Mouse (Mus musculus) ovary, postnatal 36 days (tissue): ENCODE results near the gene Ube2j2.

Experiments used
- DNase-seq: peaks from one replicate; pipeline ENCODE4 v3.0.0; 2022; ENCODE audit warnings: low spot score, mixed read lengths

Ube2j2 gene

DNA sequence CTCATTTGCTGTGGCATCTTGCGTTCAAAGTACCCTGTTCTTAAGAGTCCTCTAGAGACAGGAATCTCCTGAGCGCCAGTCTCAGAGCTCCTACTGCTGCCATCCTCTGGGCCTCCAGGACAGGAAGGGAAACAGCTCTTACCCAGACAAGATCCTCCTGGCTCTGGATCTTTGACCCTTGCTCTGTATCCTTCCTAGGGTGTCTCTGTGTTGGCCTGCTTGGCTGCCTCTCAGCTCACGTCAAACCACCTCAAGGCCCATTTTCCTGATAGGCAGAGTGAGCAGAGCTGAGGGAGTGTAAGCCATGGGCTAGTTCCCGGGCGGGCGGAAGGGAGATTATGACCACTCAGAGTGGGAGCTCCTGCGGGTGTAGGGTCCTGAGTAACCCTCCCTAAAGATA lies 19.5 kb downstream of the Ube2j2 start:
- DNase-seq = no peak

DNA sequence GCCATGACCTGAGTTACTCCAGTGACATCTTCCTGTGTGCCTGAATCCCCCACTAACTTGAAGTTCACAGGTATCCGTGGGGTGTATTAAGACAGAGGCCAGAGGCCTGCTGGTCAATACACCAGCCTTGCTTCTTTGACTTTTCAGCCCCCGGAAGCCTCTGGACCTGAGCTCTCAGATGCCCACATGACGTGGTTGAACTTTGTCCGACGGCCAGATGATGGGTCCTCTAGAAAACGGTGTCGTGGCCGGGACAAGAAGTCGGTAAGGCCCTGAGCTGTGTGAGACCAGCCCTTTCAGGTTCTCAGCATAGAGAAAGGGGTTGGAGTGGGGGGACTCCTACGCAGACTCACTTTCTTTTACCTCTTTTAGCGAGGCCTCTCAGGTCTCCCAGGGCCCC lies 20.8 kb downstream of the Ube2j2 start:
- DNase-seq = no peak

DNA sequence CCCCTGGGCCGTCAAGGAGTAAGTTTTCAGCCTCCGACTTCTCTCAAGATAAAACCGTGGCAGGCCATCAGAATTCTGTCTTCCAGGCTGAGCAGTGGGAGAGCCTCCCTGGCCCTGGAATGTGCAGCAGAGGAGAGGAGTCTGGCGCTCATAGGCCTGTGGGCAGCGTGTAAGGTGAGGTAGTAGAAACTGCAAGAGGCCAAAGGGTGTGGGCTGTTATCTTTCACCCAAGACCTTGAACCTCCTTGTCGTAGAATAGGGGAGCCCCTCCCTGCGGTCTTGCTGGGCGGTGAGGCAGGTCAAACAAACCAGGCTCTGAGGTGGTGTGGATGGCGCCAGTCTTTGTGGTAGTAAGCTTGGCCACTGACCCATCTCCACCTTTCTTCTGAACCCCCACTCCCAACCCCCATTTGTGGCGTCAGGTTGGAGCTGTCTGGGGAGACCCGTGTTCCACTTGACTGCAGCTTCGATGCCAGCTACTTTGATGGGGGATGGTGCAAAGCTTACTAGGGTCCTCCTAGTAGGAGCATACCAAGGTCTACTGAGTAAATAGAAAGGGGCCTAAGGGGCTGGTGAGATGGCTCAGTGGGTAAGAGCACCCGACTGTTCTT lies 25.5 kb downstream of the Ube2j2 start:
- no peak for DNase-seq

DNA sequence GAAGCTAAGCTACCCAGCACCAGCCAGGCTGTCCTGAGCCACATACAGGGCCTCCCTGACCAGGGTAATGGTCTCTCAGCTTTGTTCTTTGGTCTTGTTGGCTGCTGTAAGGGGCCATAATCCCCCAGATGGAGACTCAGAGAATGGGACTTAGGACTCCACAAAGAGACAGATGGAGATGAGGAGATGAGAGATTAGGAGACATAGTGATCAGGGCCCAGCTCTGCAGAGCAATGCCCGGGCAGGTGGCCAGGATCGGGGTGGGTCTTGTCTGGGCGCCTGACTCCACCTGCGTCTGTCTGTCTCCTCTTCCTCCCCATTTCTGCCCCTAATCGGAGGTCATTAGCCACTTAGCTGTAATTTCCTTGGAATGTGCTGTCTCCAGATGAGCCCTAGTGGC lies 26.7 kb downstream of the Ube2j2 start:
- no peak for DNase-seq

DNA sequence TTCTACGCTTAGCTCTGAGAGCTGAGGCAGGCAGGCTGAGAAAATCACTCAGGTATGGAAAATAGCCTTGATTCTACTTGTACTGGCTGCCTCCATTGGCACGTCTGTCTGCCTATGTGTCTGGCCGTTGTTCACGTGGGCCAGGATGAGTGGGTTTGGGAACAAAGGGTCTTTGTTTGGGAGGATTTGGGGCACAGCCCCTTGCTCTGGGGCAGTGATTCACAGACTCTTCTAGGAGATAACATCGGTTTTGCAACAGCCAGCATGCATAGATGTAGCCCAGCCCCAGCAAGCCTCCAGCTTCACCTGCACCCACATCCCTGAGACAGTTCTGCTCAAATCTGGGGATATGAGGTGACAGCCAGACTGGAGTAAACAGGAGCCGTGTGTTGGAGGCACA lies 29.0 kb downstream of the Ube2j2 start:
- no peak for DNase-seq

DNA sequence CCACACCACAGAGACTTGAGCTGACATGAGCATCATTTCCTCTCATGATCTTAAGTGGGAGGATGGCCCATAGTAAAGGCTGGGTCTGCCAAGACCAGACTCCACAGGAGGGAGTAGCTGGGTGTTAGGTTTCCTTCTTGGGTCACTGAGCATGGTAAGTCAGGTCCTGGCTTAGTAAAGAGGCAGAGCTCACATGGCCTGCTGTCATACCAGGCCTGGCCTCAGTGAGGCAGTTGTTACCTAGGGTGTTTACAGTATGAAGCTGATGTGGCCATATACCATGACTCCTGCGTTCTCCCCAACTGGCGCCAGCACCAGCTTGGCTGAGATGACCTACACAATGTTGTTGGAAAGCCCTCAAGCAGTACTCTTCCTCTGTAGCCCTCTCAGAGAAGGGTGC lies 29.6 kb downstream of the Ube2j2 start:
- no peak for DNase-seq

DNA sequence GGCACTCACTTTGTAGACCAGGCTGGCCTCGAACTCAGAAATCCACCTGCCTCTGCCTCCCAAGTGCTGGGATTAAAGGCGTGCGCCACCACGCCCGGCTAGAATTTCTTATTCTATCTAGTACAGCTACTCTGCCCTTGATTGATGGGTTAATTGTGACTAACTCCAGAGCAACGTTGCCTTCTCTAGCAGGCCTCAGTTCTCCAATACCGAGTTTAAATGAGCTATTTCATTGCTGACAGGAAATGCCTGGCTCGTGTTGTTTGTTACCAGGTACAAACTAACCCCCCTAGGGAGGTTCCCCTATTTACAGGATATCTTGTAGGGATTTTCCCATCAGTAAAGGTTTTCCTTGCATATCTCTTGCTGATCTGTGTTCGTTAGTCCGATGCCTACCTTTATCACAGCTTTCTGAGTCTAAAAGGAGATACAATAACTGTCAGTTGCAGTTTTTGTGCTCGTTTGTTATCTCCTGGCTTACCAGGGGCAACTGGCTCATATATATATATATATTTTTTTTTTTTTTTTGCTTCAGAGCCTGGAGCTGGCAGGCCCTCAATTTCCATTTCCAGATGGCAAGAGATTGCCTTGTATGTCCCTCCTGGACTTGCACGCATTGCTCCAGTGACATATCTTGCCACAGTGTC lies 37.9 kb downstream of the Ube2j2 start:
- no peak for DNase-seq

DNA sequence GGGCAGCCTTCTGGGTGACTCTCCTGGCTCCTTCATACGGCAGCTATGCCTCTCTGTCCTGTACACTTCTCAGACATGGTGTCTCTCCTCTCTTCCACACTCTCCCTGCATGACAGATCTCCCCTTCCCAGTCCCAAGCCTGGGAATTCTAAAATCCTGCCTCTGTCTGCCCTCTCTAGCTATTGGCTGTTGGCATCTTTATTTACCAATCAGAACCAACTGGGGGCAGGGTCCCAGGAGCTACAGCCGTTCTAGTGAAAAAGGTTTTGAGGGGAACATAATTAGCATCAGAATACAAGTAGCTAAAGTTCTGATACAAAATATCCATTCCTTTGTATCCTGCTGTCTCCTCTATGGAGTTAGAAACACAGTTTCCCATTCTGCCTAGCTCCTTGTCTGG lies 40.2 kb downstream of the Ube2j2 start:
- DNase-seq = no peak

DNA sequence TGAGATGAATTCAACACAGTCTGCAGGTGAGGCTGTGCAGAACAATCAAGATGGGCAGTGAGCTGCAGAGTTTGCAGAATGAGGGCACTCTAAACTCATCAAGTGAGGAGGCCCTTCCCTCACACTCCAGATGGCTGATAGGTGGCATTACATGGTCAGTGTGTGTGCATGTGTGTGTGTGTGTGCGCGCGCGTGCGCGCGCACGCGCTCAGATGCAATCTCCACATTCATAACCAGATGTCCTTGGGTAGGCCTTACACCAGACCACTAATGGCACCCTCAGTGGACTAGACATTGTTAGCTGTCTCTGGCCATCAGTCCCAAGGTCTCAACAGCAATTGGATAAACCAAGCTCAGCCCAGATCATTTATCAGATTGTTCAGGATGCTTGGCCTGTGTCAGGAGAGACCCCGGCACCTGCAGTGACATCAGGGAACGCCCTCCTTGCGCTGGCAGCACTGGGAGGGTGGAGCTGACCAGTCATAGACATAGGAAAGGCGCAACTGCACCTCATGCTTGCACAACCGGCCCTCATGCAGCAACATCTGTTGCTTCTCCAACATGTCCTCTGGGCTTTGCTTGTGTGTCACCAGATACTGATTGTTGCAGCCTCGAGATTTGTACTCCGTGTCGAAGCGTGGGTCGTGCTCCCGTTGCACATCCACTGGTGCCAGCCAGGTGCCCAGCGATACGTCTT lies 47.7 kb downstream of the Ube2j2 start:
- no peak for DNase-seq

DNA sequence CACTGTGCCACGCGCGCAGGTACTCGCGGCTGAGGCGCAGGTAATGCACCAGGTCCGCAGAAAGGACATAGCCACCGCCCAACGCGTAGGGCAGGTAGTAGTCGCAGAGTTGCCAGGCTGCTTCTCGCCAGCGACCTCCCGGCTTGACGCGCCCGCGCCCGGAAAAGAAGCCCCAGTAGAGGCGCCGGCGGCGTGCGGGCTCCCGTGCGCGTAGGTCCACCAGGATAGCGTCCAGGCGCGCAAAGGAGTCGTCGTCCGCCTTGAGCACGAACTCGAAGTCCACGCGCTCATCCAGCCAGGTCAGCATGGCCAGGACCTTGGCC lies 48.2 kb downstream of the Ube2j2 start:
- DNase-seq = no peak

DNA sequence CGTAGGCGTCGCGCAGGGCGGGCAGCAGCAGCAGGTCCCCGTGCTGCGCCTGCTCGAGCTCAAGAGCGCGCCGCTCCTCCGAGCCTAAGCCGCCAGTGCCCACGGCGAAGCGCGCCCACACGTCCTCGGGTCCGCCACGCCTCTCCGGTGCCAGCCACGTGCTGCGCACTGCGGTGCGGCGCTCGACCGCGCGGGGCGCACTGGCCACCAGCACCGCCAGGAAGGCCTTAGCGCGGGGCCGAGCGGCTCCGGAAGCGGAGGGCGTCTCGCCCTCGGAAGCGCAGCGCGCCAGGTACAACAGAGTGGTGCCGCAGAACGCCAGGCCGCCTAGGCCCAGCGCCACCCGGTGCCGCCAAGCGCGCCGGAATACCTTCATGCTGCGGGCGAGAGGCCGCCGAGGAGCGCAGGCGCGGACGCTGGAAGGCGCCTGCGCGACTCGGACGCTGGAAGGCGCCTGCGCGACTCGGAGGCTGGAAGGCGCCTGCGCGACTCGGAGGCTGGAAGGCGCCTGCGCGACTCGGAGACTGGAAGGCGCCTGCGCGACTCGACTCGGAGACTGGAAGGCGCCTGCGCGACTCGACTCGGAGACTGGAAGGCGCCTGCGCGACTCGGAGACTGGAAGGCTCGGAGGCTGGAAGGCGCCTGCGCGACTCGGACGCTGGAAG lies 48.7 kb downstream of the Ube2j2 start, which contains the start of the genes B3galt6 and Sdf4:
B3galt6 (minus strand) TSS at position 409 of the 665 bp plus-strand sequence.
Sdf4 (plus strand) TSS at position 632 of the 665 bp plus-strand sequence.
- DNase-seq = peak; percentile 92

DNA sequence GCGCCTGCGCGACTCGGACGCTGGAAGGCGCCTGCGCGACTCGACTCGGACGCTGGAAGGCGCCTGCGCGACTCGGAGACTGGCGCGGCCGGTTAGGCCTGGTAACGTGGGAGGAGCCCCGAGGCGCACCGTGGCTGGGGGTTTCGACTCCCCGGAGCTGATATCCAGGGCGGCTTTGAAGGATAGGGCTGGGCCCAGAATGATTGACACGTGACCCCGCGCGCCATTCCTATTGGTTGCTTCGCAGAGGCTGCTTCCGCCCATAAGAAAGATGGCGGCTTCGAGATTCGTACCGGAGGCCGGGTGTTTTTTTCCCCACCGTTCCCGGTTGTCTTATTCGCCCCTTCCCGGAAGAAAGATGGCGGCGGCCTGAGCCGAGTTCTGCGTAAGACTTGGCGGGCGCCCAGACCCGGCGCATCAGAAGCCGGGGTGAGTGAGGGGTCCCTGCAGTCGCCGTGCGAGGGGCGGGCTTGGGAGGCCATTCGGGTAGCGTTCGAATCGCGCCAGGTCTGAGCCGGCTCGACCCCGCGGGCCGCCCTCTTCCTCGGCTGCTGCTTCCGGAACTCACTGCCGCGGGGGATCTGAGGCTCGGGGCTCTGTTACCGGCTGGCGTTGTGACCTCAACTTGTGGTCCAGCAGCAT lies 49.4 kb downstream of the Ube2j2 start:
- no peak for DNase-seq

DNA sequence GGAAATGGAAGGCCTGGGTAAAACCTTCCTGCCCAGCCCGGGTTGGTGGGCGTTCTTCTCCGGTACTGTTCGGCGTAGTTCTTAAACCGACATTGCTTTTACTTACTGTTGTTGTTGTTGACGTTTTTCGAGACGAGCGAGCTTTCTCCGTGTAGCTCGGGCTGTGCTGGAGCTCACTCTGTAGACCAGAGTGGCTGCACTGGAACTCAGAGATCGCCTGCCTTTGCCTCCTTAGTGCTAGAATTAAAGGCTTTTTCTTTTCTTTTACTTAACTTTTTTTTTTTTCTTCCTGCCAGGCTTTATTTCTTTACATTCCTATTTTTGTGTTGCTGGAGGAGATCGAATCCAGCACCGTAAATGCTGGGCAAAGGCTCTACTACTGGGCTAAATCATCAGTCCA lies 50.0 kb downstream of the Ube2j2 start:
- DNase-seq = no peak

DNA sequence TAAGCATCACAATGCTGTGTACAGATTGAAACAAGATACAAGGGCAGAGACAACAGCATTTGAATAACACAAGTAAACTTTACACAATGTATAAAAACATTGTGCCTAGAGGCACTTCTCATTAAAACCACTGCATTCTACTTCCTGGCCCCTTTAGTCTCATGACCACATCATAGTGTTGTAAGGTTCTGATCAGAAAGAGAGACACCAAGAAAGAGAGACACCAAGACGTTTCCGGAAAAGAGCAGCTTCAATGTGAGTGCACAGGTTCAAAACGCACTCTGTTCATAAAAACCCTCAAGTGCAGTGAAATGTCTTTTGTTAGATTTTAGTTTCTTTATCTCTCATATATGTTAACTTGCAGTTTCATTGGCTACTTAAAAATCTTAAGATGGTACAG lies 60.5 kb downstream of the Ube2j2 start:
- DNase-seq = no peak

DNA sequence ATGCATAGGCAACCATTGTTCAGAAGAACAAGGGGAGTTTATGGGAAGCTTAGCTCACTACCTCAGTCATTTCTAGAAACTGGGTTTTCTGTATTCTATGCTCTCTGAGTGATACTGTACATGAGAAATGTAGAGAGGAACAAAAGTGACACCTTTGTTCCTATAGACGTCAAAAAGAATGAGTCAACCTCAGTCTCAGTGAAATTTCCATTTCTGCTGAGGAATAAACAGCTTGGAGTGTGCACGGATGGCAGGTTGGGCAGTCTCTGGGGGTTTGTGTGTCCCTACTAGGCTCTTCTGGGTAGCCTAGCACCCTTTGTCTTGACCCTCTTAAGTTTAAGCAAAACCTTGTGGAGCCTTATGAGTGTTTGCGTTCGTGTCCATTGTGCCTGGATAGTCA lies 64.7 kb downstream of the Ube2j2 start:
- DNase-seq = no peak
